Mouse (Mus musculus): Measurements from ENCODE around the gene Phospho1.

Phospho1 gene

DNA sequence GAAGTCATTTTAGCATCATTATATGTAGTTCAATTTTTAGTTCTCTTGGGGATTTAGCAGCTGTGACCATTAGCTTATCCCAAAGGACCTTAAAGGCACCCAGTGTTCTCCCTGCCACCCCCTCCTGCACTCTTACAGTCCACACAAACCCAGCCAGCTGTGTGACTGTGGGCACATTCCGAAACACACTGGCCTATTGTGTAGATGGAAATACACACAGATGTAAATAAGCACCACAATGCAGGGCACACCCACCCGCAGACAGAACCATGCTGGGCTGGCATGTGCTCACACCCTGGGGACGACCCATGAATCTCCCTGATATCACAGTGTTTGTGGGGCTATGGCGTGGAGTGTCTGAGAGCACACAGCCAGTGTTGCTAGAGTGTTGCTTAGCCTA, 12.1 kb upstream of the Phospho1 start:
- DNase-seq (ENCODE audit: low spot score) = no peak

DNA sequence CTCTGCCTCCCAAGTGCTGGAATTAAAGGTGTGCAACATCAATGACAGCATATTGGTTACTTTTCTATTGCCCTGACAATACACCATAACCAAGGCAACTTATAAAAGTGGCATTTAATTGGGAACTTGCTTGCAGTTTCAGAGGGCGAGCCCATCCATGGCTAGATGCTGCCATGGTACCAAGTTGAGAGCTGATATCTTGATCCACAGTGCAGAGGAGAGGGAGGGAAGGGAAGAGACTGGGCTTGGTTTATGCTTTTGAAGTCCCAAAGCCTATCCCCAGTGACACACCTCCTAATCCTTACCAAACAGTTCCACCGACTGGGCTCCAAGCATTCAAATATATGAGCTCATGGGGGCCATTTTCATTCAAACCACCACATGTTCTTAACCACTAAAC, 10.2 kb upstream of the Phospho1 start:
- DNase-seq (ENCODE audit: low spot score) = no peak

GRCm38 (mm10) chr11:95814857-95815256, 9.4 kb upstream of the Phospho1 start:
- no peak for DNase-seq (ENCODE audit: low spot score)

DNA sequence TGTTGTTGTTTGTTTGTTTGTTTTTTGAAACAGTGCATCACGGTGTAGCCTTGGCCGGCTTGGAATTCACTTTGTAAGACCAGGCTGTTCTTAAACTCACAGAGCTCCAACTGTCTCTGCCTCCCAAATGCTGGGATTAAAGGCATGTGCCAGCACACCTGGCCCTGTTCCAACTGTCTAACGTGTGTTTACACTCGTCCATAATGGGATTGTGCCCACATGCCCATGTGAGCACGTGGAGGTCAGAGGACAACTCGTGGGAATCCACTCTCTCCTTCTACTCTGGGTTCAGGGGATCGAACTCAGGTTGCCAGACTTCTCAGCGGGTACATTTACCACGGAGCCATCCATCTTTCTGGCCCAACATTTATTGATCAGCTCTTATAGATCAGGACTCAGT, 8.9 kb upstream of the Phospho1 start:
- DNase-seq (ENCODE audit: low spot score) = no peak

DNA sequence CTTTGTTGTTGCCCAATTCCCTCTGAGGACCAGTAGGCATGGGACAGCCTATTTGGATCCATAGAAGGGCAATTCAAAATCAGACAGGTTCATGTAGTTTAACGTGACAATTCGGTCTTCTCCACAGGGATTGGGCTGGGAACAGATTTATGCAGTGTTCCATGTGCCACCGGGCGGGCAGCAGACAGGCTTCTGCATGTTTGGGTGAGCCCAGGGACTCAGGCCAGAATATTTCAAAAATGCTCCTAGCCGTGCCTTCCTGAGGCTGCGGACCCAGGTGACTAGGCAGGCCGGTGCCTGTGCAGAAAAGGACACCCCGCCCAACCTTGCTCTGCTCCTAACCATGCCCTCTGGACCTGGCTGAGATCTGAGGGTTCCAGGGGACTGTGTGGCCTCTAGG, 5.2 kb upstream of the Phospho1 start:
- no peak for DNase-seq (ENCODE audit: low spot score)

- no peak for DNase-seq (ENCODE audit: low spot score)
These were observed 2.8 kb upstream of the Phospho1 start for GRCm38 (mm10) chr11:95821511-95821910.

- no peak for DNase-seq (ENCODE audit: low spot score)
These were observed 1.9 kb upstream of the Phospho1 start for GRCm38 (mm10) chr11:95822437-95822836.

DNA sequence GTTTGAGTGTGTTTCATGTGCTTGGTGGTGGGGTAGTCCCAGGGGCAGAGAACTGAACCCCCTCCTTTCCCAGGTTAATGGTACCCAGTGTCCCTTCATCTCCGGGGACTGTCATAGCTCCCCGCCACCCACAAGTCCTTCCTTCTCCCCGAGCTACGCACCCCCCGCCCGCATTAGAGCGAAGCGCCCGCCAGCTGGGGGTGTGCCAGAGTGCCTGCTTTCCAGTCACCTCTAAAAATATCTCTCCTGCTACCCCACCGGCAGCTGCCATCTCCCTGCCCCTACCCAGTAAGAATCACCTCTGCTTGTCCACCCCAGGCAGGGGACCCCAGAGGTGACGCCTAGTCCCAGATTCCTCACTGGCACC, 561 bp downstream of the Phospho1 start:
- DNase-seq (ENCODE audit: low spot score) = no peak

GRCm38 (mm10) chr11:95825625-95826024, 1.3 kb downstream of the Phospho1 start:
- no peak for DNase-seq (ENCODE audit: low spot score)

- DNase-seq (ENCODE audit: low spot score) = no peak
These were observed 2.2 kb downstream of the Phospho1 start for GRCm38 (mm10) chr11:95826317-95827167.

DNA sequence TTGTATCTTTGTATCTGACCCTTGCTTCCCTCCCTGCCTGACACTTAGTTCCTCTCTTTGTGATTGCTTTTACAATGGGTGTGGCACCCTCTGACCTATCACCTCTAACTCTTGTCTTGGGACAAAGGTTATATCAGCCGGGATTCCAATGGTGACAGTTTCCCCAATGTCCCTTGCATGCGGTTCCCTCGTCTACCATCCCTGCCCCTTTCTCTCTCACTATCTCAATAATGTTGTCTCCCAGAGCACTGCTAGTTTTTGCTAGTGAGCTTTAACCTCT, 2.8 kb downstream of the Phospho1 start:
- DNase-seq (ENCODE audit: low spot score) = no peak

GRCm38 (mm10) chr11:95827464-95828085, 3.3 kb downstream of the Phospho1 start:
- DNase-seq (ENCODE audit: low spot score) = peak; percentile 55

- no peak for DNase-seq (ENCODE audit: low spot score)
These were observed 4.1 kb downstream of the Phospho1 start for GRCm38 (mm10) chr11:95828181-95828964.

GRCm38 (mm10) chr11:95829526-95830050, 5.3 kb downstream of the Phospho1 start:
- DNase-seq (ENCODE audit: low spot score) = no peak

- DNase-seq (ENCODE audit: low spot score) = no peak
These were observed 6.3 kb downstream of the Phospho1 start for GRCm38 (mm10) chr11:95830411-95831275.

DNA sequence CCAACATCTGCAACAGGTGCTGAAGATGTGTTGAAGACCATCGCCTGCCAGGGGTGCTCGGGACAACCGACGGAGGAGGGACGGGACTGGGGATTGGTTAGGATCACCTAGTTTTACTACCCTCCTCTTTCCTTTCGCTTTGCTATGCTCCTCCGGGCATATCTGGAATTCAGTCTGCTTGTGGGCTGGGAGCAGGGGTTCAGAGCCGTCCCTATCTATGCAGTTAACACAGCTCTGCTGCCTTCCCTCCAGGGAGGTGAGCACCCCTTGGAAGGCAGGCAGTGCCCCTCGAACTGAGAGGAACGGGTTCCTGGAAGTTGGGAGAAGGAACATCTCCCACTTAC, 6.9 kb downstream of the Phospho1 start:
- no peak for DNase-seq (ENCODE audit: low spot score)

DNA sequence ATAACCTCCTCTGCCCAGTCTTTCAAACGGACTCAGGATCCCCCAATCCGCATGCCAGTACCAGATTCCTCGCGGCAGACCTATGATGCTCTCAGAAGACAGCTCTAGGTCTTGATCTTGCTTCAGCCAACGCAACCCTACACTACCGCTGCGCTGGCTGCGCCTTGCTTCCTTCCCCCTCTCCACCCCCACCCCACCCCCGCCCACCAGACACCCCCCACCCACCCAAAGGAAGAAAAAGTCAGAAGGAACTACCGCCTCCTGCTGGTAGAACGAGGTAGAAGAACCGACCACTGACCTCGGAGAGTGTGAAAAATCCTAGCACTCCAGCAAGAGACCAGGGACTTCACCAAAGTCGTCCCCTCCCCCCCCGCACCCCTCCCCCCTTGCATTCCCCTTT, 7.3 kb downstream of the Phospho1 start:
- no peak for DNase-seq (ENCODE audit: low spot score)

DNA sequence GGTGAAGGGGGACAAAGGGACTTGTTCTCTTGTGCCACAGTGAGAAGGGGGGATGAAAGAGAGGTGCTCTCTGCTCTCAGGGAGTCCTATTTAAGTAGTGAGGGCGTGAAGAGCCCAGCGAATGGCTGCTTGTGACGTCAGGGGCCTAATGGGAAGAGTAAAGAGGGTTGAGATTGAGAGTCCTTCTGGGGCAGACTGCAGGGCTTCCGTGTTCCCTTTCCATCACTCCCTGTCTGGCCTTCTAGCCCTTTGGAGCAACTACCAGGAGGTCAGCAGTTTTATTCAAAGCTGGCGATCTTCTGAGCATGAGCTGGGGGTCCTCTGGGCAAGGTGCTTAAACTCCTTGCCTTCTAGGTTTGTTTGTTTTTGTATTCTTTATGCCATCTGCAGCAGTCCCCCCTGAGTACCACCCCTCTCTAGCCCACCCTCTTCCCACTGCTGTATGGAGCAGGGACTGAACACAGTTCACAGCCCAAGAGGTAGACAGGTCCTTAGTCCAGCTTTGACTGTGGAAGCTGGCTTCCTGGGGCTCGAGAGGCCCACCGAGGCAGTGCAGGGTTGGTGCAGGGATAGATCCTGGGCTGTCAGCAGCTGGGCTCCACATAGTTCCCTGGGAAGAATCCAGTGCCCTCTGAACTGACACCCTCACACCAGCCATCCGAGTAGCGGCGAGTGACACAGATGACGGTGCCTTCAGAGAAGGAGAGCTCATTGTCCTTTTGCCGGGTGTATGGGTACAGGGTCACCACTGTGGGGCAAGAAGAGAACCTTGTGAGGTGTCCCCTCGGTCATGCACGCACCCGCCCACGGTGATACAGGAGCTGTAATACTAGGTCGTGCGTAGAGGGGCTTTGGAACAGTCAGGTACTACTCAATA, 8.1 kb downstream of the Phospho1 start:
- no peak for DNase-seq (ENCODE audit: low spot score)

DNA sequence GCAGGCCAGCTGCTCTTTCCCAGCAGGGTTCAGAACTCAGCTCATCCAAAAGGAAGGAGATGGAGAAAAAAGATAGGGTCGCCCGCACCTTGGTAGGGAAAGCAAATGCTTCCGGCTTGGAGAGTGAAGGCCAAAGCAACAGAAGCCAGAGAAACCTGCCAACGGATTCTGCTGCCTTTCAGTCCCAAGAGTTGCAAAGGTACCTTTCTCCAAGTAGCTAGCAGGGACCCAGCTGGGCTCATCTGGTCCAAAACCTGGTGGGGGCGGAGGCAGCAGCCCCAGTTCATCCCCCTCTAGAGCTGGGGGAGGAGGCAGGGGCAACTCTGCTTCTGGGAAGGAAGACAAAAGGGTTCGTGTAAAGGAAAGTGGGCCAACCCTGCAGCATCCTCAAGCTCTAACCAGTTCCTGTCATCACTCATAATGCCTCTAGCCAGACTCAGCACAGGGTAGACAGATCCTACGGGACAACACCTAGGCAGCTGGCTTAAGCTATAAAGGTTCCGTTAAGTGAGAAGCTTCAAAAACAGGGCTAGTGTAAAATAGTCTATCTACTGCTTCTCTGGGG, 8.8 kb downstream of the Phospho1 start:
- DNase-seq (ENCODE audit: low spot score) = no peak

GRCm38 (mm10) chr11:95833631-95834142, 9.4 kb downstream of the Phospho1 start:
- no peak for DNase-seq (ENCODE audit: low spot score)
